Mouse (Mus musculus): Measurements from ENCODE around the gene Gm28043.

GRCm38 (mm10) chr17:29615616-29616015 lies 940 bp downstream of the Gm28043 start:
- TF ChIP-seq CTCF (IDR thresholded peaks at IDR 0.05 in 2 of 3, conservative IDR thresholded peaks at IDR 0.05 in 1 of 3; ENCODE audit: control insufficient read depth in 1 of 3, insufficient read depth in 1 of 3, low read depth in 2 of 3, low read length in 3 of 3, poor library complexity in 1 of 3, severe bottlenecking in 1 of 3) (no peak), CHD1 (IDR thresholded peaks at IDR 0.05; ENCODE audit: low read depth, low read length) (no peak), GATA1 (IDR thresholded peaks at IDR 0.05; ENCODE audit: low read depth, low read length) (no peak), POLR2AphosphoS2 (IDR thresholded peaks at IDR 0.05; ENCODE audit: low read length) (no peak), POLR2A (IDR thresholded peaks at IDR 0.05; ENCODE audit: control insufficient read depth in 1 of 2, insufficient read depth in 1 of 2, low read depth in 1 of 2, low read length in 2 of 2, poor library complexity in 1 of 2) (no peak), EP300 (IDR thresholded peaks at IDR 0.05; ENCODE audit: low read depth in 1 of 2, low read length in 2 of 2) (no peak), USF1 (IDR thresholded peaks at IDR 0.05; ENCODE audit: low read depth, low read length) (no peak), MAX (IDR thresholded peaks at IDR 0.05; ENCODE audit: low read length) (no peak), ETS1 (IDR thresholded peaks at IDR 0.05; ENCODE audit: low read depth, low read length) (no peak), MAFK (IDR thresholded peaks at IDR 0.05; ENCODE audit: borderline replicate concordance, low read depth, low read length) (no peak), MAZ (IDR thresholded peaks at IDR 0.05; ENCODE audit: low read depth, low read length) (no peak), TCF12 (IDR thresholded peaks at IDR 0.05; ENCODE audit: low read depth, low read length) (no peak)
